Mouse (Mus musculus): ENCODE results near the gene Ndufs5.

DNA sequence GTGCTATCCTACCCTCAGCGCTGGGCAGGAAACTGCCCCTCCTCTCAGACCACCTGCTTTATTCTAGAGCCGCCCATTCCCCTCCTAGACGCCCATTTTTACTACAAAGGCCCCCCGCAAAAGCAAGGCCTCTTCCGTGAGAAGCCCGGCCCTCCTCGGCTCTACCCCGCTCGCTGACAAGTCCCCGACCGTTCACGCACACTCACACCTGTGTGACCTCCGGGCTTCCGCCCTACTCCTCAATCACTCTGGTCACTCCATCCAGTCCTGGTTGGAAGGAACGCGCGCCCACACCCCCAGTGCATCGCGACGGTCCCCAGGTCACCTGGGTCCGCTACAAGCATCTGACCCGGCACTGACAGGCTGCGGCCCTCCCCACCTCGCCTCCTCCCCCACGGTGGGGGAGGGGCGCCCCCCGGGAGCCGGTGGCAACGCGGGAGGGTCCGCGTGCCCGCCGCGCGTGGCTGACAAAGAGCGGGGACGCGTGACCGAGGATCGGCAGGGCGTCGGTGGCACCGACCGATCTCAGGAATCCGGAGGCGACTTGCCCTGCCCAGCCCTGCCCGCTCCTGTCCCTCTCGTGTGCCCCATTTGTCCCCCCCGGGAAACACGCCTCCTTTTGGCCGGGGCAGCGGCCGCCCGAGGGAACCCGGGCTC lies 31.5 kb downstream of the Ndufs5 start:
- TF ChIP-seq CTCF (IDR thresholded peaks at IDR 0.05; ENCODE audit: low read depth, low read length) (no peak), POLR2A (IDR thresholded peaks at IDR 0.05; ENCODE audit: extremely low read depth, insufficient read depth, low read length) (no peak)

Measured in liver, adult 2 months (tissue).